Mouse (Mus musculus): ENCODE data around the gene Zfp810. TPM values are rescaled to one million over a fixed set of nuclear protein-coding genes. Genes with fewer than 3 reads are reported as not detected.

The Zfp810 gene
- 10.3 and 20.5 TPM in 2 replicates for polyA plus RNA-seq (2011; ENCODE audit: insufficient read depth, insufficient read length, low replicate concordance, missing spikeins)

DNA sequence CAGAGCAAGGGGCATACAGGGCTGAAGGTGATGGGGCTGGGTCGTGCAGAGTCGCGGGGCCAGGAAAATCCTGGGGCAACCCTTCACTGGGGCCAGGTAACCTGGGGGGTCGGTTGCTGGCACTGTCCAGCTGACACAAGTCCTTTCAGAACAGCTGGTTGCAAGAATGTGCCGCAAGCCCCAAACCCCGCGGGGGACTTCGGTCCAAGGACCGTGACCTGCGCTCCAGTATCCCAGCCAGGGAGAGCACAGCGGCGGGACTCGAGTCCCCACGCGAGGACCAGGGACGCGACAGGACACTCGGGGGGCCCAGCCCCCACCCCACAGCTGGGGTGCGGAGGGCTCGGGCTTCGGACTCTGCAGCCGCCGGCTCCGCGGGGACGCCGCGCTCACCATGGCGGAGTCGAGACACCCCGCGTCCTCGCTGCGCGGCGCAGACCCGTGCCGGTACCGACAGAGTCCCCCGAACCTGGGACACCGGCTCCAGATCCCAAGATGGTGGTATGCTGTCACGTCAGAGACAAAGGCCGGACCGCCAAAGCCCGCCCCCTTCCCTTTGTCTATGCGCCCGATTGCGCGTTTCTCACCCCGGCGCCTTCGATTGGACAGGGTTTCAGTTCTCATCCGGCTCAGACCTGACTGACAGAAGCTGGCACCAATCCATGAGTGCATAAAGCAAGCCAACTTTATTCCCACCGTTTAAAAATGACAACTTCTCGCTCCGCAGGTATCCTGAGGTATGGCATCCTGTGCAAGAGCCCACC, at the start of gene Zfp810:
Gene Zfp810, minus strand, starts transcription at position 493 of the 764 bp plus-strand sequence.
- WGBS: under 1% methylated on average over 56 of the region's 56 CpGs
- Histone ChIP-seq H3K27ac (ENCODE audit: control insufficient read depth, insufficient read depth, low read depth, low read length, poor library complexity) (peak within 1 kb of the TSS; percentile 46), H3K4me1 (ENCODE audit: control insufficient read depth, insufficient read depth, low read length) (no peaks in the 10 kb centered on the region; the same call in 1 of the 2 replicates), H3K4me3 (replicated peaks; ENCODE audit: control insufficient read depth, low read depth, low read length) (peak within 1 kb of the TSS; percentile 76)
- TF ChIP-seq CTCF (IDR thresholded peaks at IDR 0.05; ENCODE audit: control insufficient read depth, insufficient read depth, low read length): peak; percentile 8; the same call in 1 of the 2 replicates
- peak; percentile 53; the same call in 1 of the 2 replicates for TF ChIP-seq POLR2A (IDR thresholded peaks at IDR 0.05; ENCODE audit: borderline replicate concordance, control insufficient read depth, low read depth, low read length)

DNA sequence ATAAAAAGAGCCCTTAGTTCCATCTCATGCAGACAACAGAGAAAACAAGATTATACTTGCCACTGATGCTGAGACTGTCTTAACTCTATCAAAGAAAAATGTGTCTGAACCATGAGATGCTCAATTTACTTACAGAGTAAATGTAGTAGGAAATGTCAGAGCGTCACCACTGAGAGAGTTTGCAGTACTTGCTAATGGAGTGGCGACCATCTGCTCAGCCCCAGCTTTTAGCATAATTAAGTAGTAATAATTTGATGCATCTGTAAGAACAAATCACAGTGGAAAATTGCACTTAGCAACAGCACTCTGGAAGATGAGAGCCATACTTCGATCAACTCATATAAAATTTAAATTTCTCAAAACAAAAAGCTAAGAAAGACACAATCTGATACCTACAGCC, 48.5 kb upstream of the Zfp810 start:
- TF ChIP-seq POLR2A (IDR thresholded peaks at IDR 0.05; ENCODE audit: borderline replicate concordance, control insufficient read depth, low read depth, low read length): no peak
- TF ChIP-seq CTCF (IDR thresholded peaks at IDR 0.05; ENCODE audit: control insufficient read depth, insufficient read depth, low read length): no peak
- no peak overlapping the region for H3K27ac ChIP-seq (ENCODE audit: control insufficient read depth, insufficient read depth, low read depth, low read length, poor library complexity)
- no peaks in the 10 kb centered on the region for H3K4me1 ChIP-seq (ENCODE audit: control insufficient read depth, insufficient read depth, low read length)
- 94% methylated on average over 3 of the region's 3 CpGs for WGBS
- H3K4me3 ChIP-seq (replicated peaks; ENCODE audit: control insufficient read depth, low read depth, low read length): no peak overlapping the region

DNA sequence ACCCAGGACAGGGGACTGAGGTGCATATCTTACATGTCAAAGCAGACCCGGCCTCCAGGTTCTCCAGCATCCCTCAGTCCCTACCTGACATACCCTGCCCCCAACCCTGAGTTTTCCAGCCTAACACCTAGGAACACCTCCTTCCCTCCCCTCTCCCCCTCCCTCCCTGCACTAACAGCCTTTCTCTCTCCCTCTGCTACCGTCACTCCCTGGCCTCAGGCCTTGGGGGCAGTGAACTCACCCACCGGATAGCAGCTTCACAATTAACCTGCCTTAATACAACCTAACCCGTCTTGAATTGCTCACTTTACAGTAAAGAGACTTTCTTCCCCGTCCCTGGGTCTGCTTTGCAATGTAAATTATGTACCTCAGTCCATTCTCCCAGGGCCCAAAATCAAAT, 46.5 kb upstream of the Zfp810 start:
- no peak overlapping the region for H3K4me3 ChIP-seq (replicated peaks; ENCODE audit: control insufficient read depth, low read depth, low read length)
- WGBS: 87% methylated on average over 5 of the region's 5 CpGs
- no peak overlapping the region for H3K27ac ChIP-seq (ENCODE audit: control insufficient read depth, insufficient read depth, low read depth, low read length, poor library complexity)
- TF ChIP-seq POLR2A (IDR thresholded peaks at IDR 0.05; ENCODE audit: borderline replicate concordance, control insufficient read depth, low read depth, low read length): no peak
- TF ChIP-seq CTCF (IDR thresholded peaks at IDR 0.05; ENCODE audit: control insufficient read depth, insufficient read depth, low read length): no peak
- no peaks in the 10 kb centered on the region for H3K4me1 ChIP-seq (ENCODE audit: control insufficient read depth, insufficient read depth, low read length)

DNA sequence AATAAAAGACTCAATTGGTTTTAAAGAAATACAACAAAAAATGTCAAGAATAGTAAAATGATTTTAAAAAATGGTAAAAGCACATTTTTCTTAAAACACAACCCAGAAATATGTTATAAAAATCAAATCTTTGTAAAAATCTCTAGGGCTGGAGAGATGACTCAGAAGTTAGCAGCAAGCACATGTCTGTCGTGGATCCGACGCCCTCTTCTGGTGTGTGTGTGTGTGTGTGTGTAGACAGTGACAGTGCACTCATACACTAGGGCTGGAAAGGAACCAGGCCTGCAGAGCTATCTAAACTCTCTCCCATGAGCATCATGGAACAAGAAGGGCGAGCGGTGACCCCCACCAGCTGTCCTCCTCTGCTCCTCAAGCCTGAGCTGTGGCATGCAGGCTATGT, 46.0 kb upstream of the Zfp810 start:
- Histone ChIP-seq H3K4me1 (ENCODE audit: control insufficient read depth, insufficient read depth, low read length) (no peaks in the 10 kb centered on the region), H3K4me3 (replicated peaks; ENCODE audit: control insufficient read depth, low read depth, low read length) (no peak overlapping the region), H3K27ac (ENCODE audit: control insufficient read depth, insufficient read depth, low read depth, low read length, poor library complexity) (no peak overlapping the region)
- 88% methylated on average over 5 of the region's 5 CpGs for WGBS
- no peak for TF ChIP-seq POLR2A (IDR thresholded peaks at IDR 0.05; ENCODE audit: borderline replicate concordance, control insufficient read depth, low read depth, low read length)
- no peak for TF ChIP-seq CTCF (IDR thresholded peaks at IDR 0.05; ENCODE audit: control insufficient read depth, insufficient read depth, low read length)

DNA sequence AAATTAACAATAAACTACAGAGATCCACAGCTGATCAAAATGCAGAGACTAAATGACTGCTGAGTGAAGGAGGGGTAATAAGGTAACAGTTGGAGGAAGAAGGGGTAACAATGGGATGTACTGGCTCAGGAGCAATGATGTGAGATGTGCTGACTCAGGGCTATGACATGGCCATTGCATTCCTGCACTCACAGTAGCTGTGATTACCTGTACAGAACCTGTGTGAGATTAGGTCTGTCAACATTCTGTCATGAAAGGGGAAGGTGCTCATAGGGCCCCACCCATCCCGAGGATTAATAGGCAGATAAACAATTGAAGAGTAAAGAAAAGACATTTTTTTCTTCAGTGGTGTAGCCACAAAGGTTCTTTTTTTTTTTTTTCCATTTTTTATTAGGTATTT, 32.9 kb upstream of the Zfp810 start:
- no peak overlapping the region for H3K4me3 ChIP-seq (replicated peaks; ENCODE audit: control insufficient read depth, low read depth, low read length)
- WGBS: 83% methylated on average over 1 of the region's 1 CpGs
- TF ChIP-seq CTCF (IDR thresholded peaks at IDR 0.05; ENCODE audit: control insufficient read depth, insufficient read depth, low read length) (no peak), POLR2A (IDR thresholded peaks at IDR 0.05; ENCODE audit: borderline replicate concordance, control insufficient read depth, low read depth, low read length) (no peak)

DNA sequence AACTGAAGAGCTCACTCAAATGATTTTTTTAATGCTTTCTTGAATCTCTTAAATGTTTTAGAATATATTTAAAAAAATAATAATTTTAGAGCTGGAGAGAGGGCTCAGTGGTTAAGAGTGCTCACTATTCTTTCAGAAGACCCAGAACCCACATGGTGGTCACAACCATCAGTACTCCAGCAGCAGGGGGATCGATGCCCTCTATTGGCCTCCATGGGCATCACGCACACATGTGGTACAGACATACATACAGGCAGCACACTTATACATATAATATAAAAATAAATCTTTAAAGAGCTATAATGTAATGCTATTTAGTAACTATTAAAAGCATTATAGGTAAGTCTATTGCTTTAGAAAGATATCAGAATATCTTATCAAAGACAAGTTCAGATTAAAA, 29.8 kb upstream of the Zfp810 start:
- Histone ChIP-seq H3K4me3 (replicated peaks; ENCODE audit: control insufficient read depth, low read depth, low read length) (no peak overlapping the region), H3K27ac (ENCODE audit: control insufficient read depth, insufficient read depth, low read depth, low read length, poor library complexity) (no peak overlapping the region), H3K4me1 (ENCODE audit: control insufficient read depth, insufficient read depth, low read length) (no peaks in the 10 kb centered on the region)
- WGBS: 96% methylated on average over 2 of the region's 2 CpGs
- TF ChIP-seq CTCF (IDR thresholded peaks at IDR 0.05; ENCODE audit: control insufficient read depth, insufficient read depth, low read length): peak; percentile 7; the same call in 1 of the 2 replicates
- TF ChIP-seq POLR2A (IDR thresholded peaks at IDR 0.05; ENCODE audit: borderline replicate concordance, control insufficient read depth, low read depth, low read length): no peak

More for the DNA sequence above, 32.9 kb upstream of the Zfp810 start:
- Histone ChIP-seq H3K27ac (ENCODE audit: control insufficient read depth, insufficient read depth, low read depth, low read length, poor library complexity) (no peak overlapping the region), H3K4me1 (ENCODE audit: control insufficient read depth, insufficient read depth, low read length) (no peaks in the 10 kb centered on the region)

DNA sequence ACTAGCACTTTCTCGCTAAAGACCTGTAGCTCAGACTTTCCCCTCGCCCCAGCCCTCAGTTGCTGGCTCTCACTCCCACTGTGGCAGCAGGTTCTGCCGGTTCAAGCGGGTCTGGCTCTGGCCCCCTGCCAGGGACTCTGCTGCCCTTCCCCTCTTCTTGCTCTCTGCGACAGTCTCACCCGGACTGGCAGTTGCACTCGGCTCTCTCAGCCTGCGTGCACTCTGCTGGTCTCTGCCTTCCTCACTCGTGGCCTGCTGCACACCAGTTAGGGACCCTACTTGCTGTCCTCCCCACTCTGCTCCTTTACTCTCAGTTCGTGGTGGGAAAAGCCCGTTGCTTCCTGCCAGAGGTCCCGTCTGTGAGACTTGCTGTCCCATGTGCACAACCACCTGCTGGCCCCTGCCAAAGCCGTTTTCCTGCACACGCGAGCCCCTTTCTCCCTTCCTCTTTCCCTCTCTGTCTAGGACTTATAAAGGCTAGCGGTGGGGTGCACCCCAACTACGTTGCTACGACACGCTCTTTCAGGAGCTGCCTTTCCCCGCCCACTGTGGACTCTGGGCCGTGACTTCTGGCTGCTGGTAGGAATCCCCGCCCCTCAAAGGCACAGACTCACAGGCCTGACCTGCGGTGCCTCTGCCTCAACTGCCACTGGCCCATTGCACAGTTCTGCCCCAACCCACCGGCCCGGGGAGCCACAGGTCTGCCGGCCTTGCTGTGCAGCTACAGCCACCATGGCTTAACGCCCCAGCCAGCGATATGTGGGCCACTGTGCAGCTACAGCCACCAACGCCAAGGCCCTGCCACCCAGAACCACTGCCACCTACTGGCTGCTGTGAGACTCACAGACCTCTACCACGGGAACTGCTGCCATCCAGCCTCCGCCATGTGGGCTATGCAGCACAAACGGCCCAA, 20.3 kb upstream of the Zfp810 start:
- TF ChIP-seq POLR2A (IDR thresholded peaks at IDR 0.05; ENCODE audit: borderline replicate concordance, control insufficient read depth, low read depth, low read length) (peak; percentile 68), CTCF (IDR thresholded peaks at IDR 0.05; ENCODE audit: control insufficient read depth, insufficient read depth, low read length) (peak; percentile 97)
- Histone ChIP-seq H3K4me3 (replicated peaks; ENCODE audit: control insufficient read depth, low read depth, low read length) (peak overlapping the region; percentile 74), H3K27ac (ENCODE audit: control insufficient read depth, insufficient read depth, low read depth, low read length, poor library complexity) (peak overlapping the region; percentile 65), H3K4me1 (ENCODE audit: control insufficient read depth, insufficient read depth, low read length) (peaks cover 2% of the 10 kb centered on the region; the same call in 1 of the 2 replicates)
- WGBS: 1% methylated on average over 32 of the region's 32 CpGs

DNA sequence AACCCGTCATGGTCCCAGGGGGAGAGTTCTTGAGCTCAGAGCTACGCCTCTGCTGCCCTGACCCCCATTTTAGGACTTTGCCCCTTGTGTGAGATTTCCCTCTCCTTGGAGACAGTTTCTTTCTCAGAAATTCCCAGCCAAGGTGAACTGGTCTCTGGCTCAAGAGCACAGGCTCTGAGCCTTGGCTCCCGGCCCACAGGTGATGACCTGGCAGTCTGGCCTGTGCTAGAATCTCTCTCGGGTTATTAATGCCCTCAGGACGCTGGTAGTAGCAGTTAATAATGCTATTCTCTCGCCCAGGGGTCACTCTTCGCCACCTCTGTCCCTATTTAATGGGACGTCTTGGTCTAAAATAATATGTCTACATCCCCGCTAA, 19.6 kb upstream of the Zfp810 start:
- peak overlapping the region; percentile 65; the same call in 1 of the 2 replicates for H3K27ac ChIP-seq (ENCODE audit: control insufficient read depth, insufficient read depth, low read depth, low read length, poor library complexity)
- no peak for TF ChIP-seq CTCF (IDR thresholded peaks at IDR 0.05; ENCODE audit: control insufficient read depth, insufficient read depth, low read length)
- TF ChIP-seq POLR2A (IDR thresholded peaks at IDR 0.05; ENCODE audit: borderline replicate concordance, control insufficient read depth, low read depth, low read length): no peak
- H3K4me1 ChIP-seq (ENCODE audit: control insufficient read depth, insufficient read depth, low read length): peaks cover 2% of the 10 kb centered on the region; the same call in 1 of the 2 replicates
- no peak overlapping the region for H3K4me3 ChIP-seq (replicated peaks; ENCODE audit: control insufficient read depth, low read depth, low read length)
- 19% methylated on average over 9 of the region's 9 CpGs for WGBS

Data from bone marrow, adult 2 months (tissue).